Mouse (Mus musculus): ENCODE results near the gene Fosl1. TPM values are rescaled to one million over a fixed set of nuclear protein-coding genes. Genes with fewer than 3 reads are reported as not detected.

Fosl1 gene
- polyA plus RNA-seq, 1 experiment from 2014 or later = not detected

- Histone ChIP-seq H3K4me3 (ENCODE audit: low read depth, low read length) (no peak overlapping the region), H3K4me1 (ENCODE audit: control insufficient read depth, low read depth, low read length) (peaks cover 21% of the 10 kb centered on the region), H3K36me3 (ENCODE audit: control insufficient read depth, insufficient read depth) (peaks cover 4% of the 10 kb centered on the region; the same call in 1 of the 2 replicates), H3K9me3 (replicated peaks; ENCODE audit: control insufficient read depth, low read length) (no peaks in the 10 kb centered on the region), H3K27ac (ENCODE audit: low read length) (no peak overlapping the region), H3K27me3 (ENCODE audit: control insufficient read depth, insufficient read depth, low read depth, low read length) (no peaks in the 10 kb centered on the region), H3K4me2 (ENCODE audit: low read depth, low read length) (no peak overlapping the region), H3K9ac (ENCODE audit: low read depth, low read length) (no peak overlapping the region)
- no peak for ATAC-seq (ENCODE audit: low read depth)
- WGBS (ENCODE audit: insufficient replicate concordance) = 64% methylated on average over 8 of the region's 8 CpGs
Measured at GRCm38 (mm10) chr19:5429806-5430205, 17.5 kb upstream of the Fosl1 start.

GRCm38 (mm10) chr19:5430408-5430807, 16.9 kb upstream of the Fosl1 start:
- H3K4me1 ChIP-seq (ENCODE audit: control insufficient read depth, low read depth, low read length) = peaks cover 21% of the 10 kb centered on the region
- no peak overlapping the region for H3K27ac ChIP-seq (ENCODE audit: low read length)
- no peak overlapping the region for H3K9ac ChIP-seq (ENCODE audit: low read depth, low read length)
- H3K4me3 ChIP-seq (ENCODE audit: low read depth, low read length) = no peak overlapping the region
- H3K36me3 ChIP-seq (ENCODE audit: control insufficient read depth, insufficient read depth) = peaks cover 4% of the 10 kb centered on the region; the same call in 1 of the 2 replicates
- H3K9me3 ChIP-seq (replicated peaks; ENCODE audit: control insufficient read depth, low read length) = no peaks in the 10 kb centered on the region
- H3K4me2 ChIP-seq (ENCODE audit: low read depth, low read length) = no peak overlapping the region
- H3K27me3 ChIP-seq (ENCODE audit: control insufficient read depth, insufficient read depth, low read depth, low read length) = no peaks in the 10 kb centered on the region
- no peak for ATAC-seq (ENCODE audit: low read depth)
- WGBS (ENCODE audit: insufficient replicate concordance) = 67% methylated on average over 1 of the region's 1 CpGs

- Histone ChIP-seq H3K4me2 (ENCODE audit: low read depth, low read length) (no peak overlapping the region), H3K27me3 (ENCODE audit: control insufficient read depth, insufficient read depth, low read depth, low read length) (no peaks in the 10 kb centered on the region), H3K9me3 (replicated peaks; ENCODE audit: control insufficient read depth, low read length) (no peaks in the 10 kb centered on the region), H3K27ac (ENCODE audit: low read length) (no peak overlapping the region), H3K4me3 (ENCODE audit: low read depth, low read length) (no peak overlapping the region), H3K4me1 (ENCODE audit: control insufficient read depth, low read depth, low read length) (peaks cover 8% of the 10 kb centered on the region), H3K9ac (ENCODE audit: low read depth, low read length) (no peak overlapping the region), H3K36me3 (ENCODE audit: control insufficient read depth, insufficient read depth) (peaks cover under 1% of the 10 kb centered on the region; the same call in 1 of the 2 replicates)
- no peak for ATAC-seq (ENCODE audit: low read depth)
- WGBS (ENCODE audit: insufficient replicate concordance) = 71% methylated on average over 4 of the region's 4 CpGs
Measured at GRCm38 (mm10) chr19:5431911-5432464, 15.4 kb upstream of the Fosl1 start.

- H3K27ac ChIP-seq (ENCODE audit: low read length) = peak overlapping the region; percentile 29; the same call in 1 of the 2 replicates
- peak overlapping the region; percentile 63 for H3K4me2 ChIP-seq (ENCODE audit: low read depth, low read length)
- peak overlapping the region; percentile 49 for H3K4me3 ChIP-seq (ENCODE audit: low read depth, low read length)
- H3K4me1 ChIP-seq (ENCODE audit: control insufficient read depth, low read depth, low read length) = peaks cover 8% of the 10 kb centered on the region
- H3K9me3 ChIP-seq (replicated peaks; ENCODE audit: control insufficient read depth, low read length) = no peaks in the 10 kb centered on the region
- 4% methylated on average over 16 of the region's 16 CpGs for WGBS (ENCODE audit: insufficient replicate concordance)
- H3K9ac ChIP-seq (ENCODE audit: low read depth, low read length) = peak overlapping the region; percentile 19; the same call in 1 of the 2 replicates
- H3K36me3 ChIP-seq (ENCODE audit: control insufficient read depth, insufficient read depth) = no peaks in the 10 kb centered on the region
- H3K27me3 ChIP-seq (ENCODE audit: control insufficient read depth, insufficient read depth, low read depth, low read length) = no peaks in the 10 kb centered on the region
- ATAC-seq (ENCODE audit: low read depth) = peak; percentile 60
Measured at GRCm38 (mm10) chr19:5432992-5433852, 14.1 kb upstream of the Fosl1 start.

- Histone ChIP-seq H3K4me1 (ENCODE audit: control insufficient read depth, low read depth, low read length) (peaks cover 8% of the 10 kb centered on the region), H3K9me3 (replicated peaks; ENCODE audit: control insufficient read depth, low read length) (no peaks in the 10 kb centered on the region), H3K36me3 (ENCODE audit: control insufficient read depth, insufficient read depth) (no peaks in the 10 kb centered on the region), H3K4me2 (ENCODE audit: low read depth, low read length) (peak overlapping the region; percentile 63), H3K4me3 (ENCODE audit: low read depth, low read length) (no peak overlapping the region; the same call in 1 of the 2 replicates), H3K27ac (ENCODE audit: low read length) (no peak overlapping the region), H3K9ac (ENCODE audit: low read depth, low read length) (no peak overlapping the region), H3K27me3 (ENCODE audit: control insufficient read depth, insufficient read depth, low read depth, low read length) (no peaks in the 10 kb centered on the region)
- 52% methylated on average over 7 of the region's 7 CpGs for WGBS (ENCODE audit: insufficient replicate concordance)
- no peak for ATAC-seq (ENCODE audit: low read depth)
Measured at GRCm38 (mm10) chr19:5433951-5434350, 13.4 kb upstream of the Fosl1 start.

- no peak for ATAC-seq (ENCODE audit: low read depth)
- H3K27me3 ChIP-seq (ENCODE audit: control insufficient read depth, insufficient read depth, low read depth, low read length) = peaks cover 37% of the 10 kb centered on the region
- 49% methylated on average over 9 of the region's 9 CpGs for WGBS (ENCODE audit: insufficient replicate concordance)
- no peak overlapping the region for H3K4me2 ChIP-seq (ENCODE audit: low read depth, low read length)
- no peak overlapping the region for H3K4me3 ChIP-seq (ENCODE audit: low read depth, low read length)
- peaks cover 22% of the 10 kb centered on the region for H3K4me1 ChIP-seq (ENCODE audit: control insufficient read depth, low read depth, low read length)
- no peaks in the 10 kb centered on the region; the same call in 1 of the 2 replicates for H3K9me3 ChIP-seq (replicated peaks; ENCODE audit: control insufficient read depth, low read length)
- no peak overlapping the region for H3K27ac ChIP-seq (ENCODE audit: low read length)
- no peak overlapping the region for H3K9ac ChIP-seq (ENCODE audit: low read depth, low read length)
- no peaks in the 10 kb centered on the region for H3K36me3 ChIP-seq (ENCODE audit: control insufficient read depth, insufficient read depth)
Measured at GRCm38 (mm10) chr19:5444371-5444908, 2.9 kb upstream of the Fosl1 start.

GRCm38 (mm10) chr19:5444954-5445353, 2.4 kb upstream of the Fosl1 start:
- H3K4me3 ChIP-seq (ENCODE audit: low read depth, low read length) = no peak overlapping the region
- no peak overlapping the region for H3K27ac ChIP-seq (ENCODE audit: low read length)
- H3K4me2 ChIP-seq (ENCODE audit: low read depth, low read length) = no peak overlapping the region
- WGBS (ENCODE audit: insufficient replicate concordance) = 42% methylated on average over 7 of the region's 7 CpGs
- H3K36me3 ChIP-seq (ENCODE audit: control insufficient read depth, insufficient read depth) = no peaks in the 10 kb centered on the region
- H3K9me3 ChIP-seq (replicated peaks; ENCODE audit: control insufficient read depth, low read length) = no peaks in the 10 kb centered on the region; the same call in 1 of the 2 replicates
- peaks cover 22% of the 10 kb centered on the region for H3K4me1 ChIP-seq (ENCODE audit: control insufficient read depth, low read depth, low read length)
- ATAC-seq (ENCODE audit: low read depth) = no peak
- no peak overlapping the region for H3K9ac ChIP-seq (ENCODE audit: low read depth, low read length)
- H3K27me3 ChIP-seq (ENCODE audit: control insufficient read depth, insufficient read depth, low read depth, low read length) = peaks cover 42% of the 10 kb centered on the region

- H3K4me1 ChIP-seq (ENCODE audit: control insufficient read depth, low read depth, low read length) = peaks cover 22% of the 10 kb centered on the region
- H3K4me2 ChIP-seq (ENCODE audit: low read depth, low read length) = no peak overlapping the region
- no peak overlapping the region for H3K9ac ChIP-seq (ENCODE audit: low read depth, low read length)
- no peak overlapping the region for H3K4me3 ChIP-seq (ENCODE audit: low read depth, low read length)
- H3K27ac ChIP-seq (ENCODE audit: low read length) = no peak overlapping the region
- H3K36me3 ChIP-seq (ENCODE audit: control insufficient read depth, insufficient read depth) = no peaks in the 10 kb centered on the region
- no peaks in the 10 kb centered on the region for H3K9me3 ChIP-seq (replicated peaks; ENCODE audit: control insufficient read depth, low read length)
- ATAC-seq (ENCODE audit: low read depth) = no peak
- WGBS (ENCODE audit: insufficient replicate concordance) = 70% methylated on average over 5 of the region's 5 CpGs
- peaks cover 49% of the 10 kb centered on the region for H3K27me3 ChIP-seq (ENCODE audit: control insufficient read depth, insufficient read depth, low read depth, low read length)
Measured at GRCm38 (mm10) chr19:5445747-5446146, 1.6 kb upstream of the Fosl1 start.

All from liver, embryonic 16.5 days (tissue).